Mouse (Mus musculus) liver, embryonic 14.5 days (tissue): ENCODE measurements around the gene Pex19. TPM values are rescaled to one million over a fixed set of nuclear protein-coding genes. Genes with fewer than 3 reads are reported as not detected.

Source experiments
- ATAC-seq: fragments of 200-750 bp; cut with Nextera tagmentation; 2 replicates; pipeline ENCODE4 v1.8.0; 2017; ENCODE audit warnings: moderate number of reproducible peaks, mild to moderate bottlenecking, moderate library complexity; ENCODE audit not compliant: insufficient read depth
- DNase-seq, 3 experiments: peaks; one replicate each; pipeline ENCODE4 v3.0.0-alpha.2; 2012 to 2013; ENCODE audit warnings: low read depth in 3 of 3, low spot score in 3 of 3
- H3K27ac ChIP-seq: fragments of 300-500 bp; sonication (generic); 2 replicates; pipeline ENCODE4 v1.5.1; 2014; ENCODE audit warnings: moderate library complexity, mild to moderate bottlenecking, control low read depth, inconsistent platforms
- H3K27me3 ChIP-seq: fragments of 300-500 bp; sonication (generic); 2 replicates; pipeline ENCODE4 v1.6.1; 2014; ENCODE audit warnings: mild to moderate bottlenecking, low read length, moderate library complexity; ENCODE audit not compliant: control insufficient read depth, insufficient read depth
- H3K36me3 ChIP-seq: fragments of 300-500 bp; sonication (generic); replicated peaks from 2 replicates; pipeline ENCODE4 v1.6.1; 2014; ENCODE audit warnings: low read depth; ENCODE audit not compliant: control insufficient read depth, insufficient read depth
- H3K4me1 ChIP-seq, 2 experiments: fragments of 200-500 bp in 1 of 2; fragments of 300-500 bp in 1 of 2; sonication (generic) in 1 of 2; replicated peaks; 2 replicates each; pipeline ENCODE4 v1.6.1; 2012 to 2014; ENCODE audit warnings: antibody characterized with exemption in 1 of 2, inconsistent platforms in 1 of 2, low read length in 1 of 2; ENCODE audit not compliant: control insufficient read depth in 2 of 2, insufficient read depth in 2 of 2
- H3K4me2 ChIP-seq: fragments of 300-500 bp; sonication (generic); 2 replicates; pipeline ENCODE4 v1.6.1; 2014; ENCODE audit warnings: low read depth, mild to moderate bottlenecking, control low read depth, moderate library complexity
- H3K4me3 ChIP-seq, 2 experiments: fragments of 200-500 bp in 1 of 2; fragments of 300-500 bp in 1 of 2; sonication (generic) in 1 of 2; 2 replicates each; pipeline ENCODE4 v1.5.1; 2012 to 2014; ENCODE audit warnings: low read depth in 2 of 2, low read length in 2 of 2, mild to moderate bottlenecking in 2 of 2, control low read depth in 1 of 2, inconsistent platforms in 1 of 2, moderate library complexity in 1 of 2; ENCODE audit not compliant: insufficient read depth in 1 of 2
- H3K9ac ChIP-seq: fragments of 300-500 bp; sonication (generic); replicated peaks from 2 replicates; pipeline ENCODE4 v1.6.1; 2014; ENCODE audit warnings: mild to moderate bottlenecking, control low read depth, moderate library complexity
- H3K9me3 ChIP-seq: fragments of 300-500 bp; sonication (generic); 2 replicates; pipeline ENCODE4 v1.6.1; 2016; ENCODE audit warnings: low read length, mixed read lengths; ENCODE audit not compliant: control insufficient read depth
- CTCF ChIP-seq: IDR thresholded peaks from 2 replicates; pipeline ENCODE4 v1.5.1; 2016; ENCODE audit warnings: antibody characterized with exemption, low read depth, control low read depth
- EP300 ChIP-seq: IDR thresholded peaks from 2 replicates; pipeline ENCODE4 v1.6.1; 2016; ENCODE audit warnings: antibody characterized with exemption, low read depth
- WGBS: fragments of 180-500 bp; shearing (Covaris S2); extraction: QIAGEN DNeasy Blood & Tissue Kit; methylation state at CpG from one replicate; pipeline ENCODE4 v1.1.7; 2014; ENCODE audit not compliant: insufficient replicate concordance; 5-methylcytosine and 5-hydroxymethylcytosine counted together
- polyA plus RNA-seq, 2 experiments: library from polyadenylated mRNA; depleted of rRNA in 1 of 2; stranded (reverse) in 1 of 2; unstranded in 1 of 2; fragments of >200 nt; fragmentation: Nextera tagmentation in 1 of 2; extraction: Ambion mirVana in 1 of 2; gene quantifications; 2 replicates each; pipeline versions ENCODE4 v1.2.1 to v1.2.3; 2012 to 2014

The Pex19 gene
- polyA plus RNA-seq, 2 experiments = 19.8 to 30.1 TPM

GRCm38 (mm10) chr1:172148955-172149815 lies 22.6 kb downstream of the Pex19 start:
- no peaks in the 10 kb centered on the region for H3K27me3 ChIP-seq
- WGBS = 3% methylated on average over 19 of the region's 19 CpGs
- DNase-seq = peak; percentile 62 to 75 (median 64)

GRCm38 (mm10) chr1:172154536-172154935 lies 28.0 kb downstream of the Pex19 start:
- Histone ChIP-seq H3K36me3 (peaks cover 57% of the 10 kb centered on the region), H3K9me3 (no peaks in the 10 kb centered on the region), H3K27ac (no peak overlapping the region), H3K4me2 (no peak overlapping the region), H3K27me3 (no peaks in the 10 kb centered on the region), H3K4me1 (peaks cover 5 to 14% of the 10 kb centered on the region in 2 experiments; a peak in 3 of 4 replicates), H3K4me3 (no peak overlapping the region), H3K9ac (no peak overlapping the region)
- WGBS = 81% methylated on average over 3 of the region's 3 CpGs
- ATAC-seq = no peak
- DNase-seq = no peak
- TF ChIP-seq CTCF (no peak), EP300 (no peak)

More at GRCm38 (mm10) chr1:172148955-172149815, 22.6 kb downstream of the Pex19 start:
- H3K9ac ChIP-seq = peak overlapping the region; percentile 100
- ATAC-seq = peak; percentile 11; the same call in 1 of the 2 replicates
- peaks cover 36% of the 10 kb centered on the region for H3K36me3 ChIP-seq
- H3K4me1 ChIP-seq = peaks cover 7 to 22% of the 10 kb centered on the region in 2 experiments; a peak in 3 of 4 replicates
- peak overlapping the region; percentile 80 to 100 for H3K4me3 ChIP-seq
- TF ChIP-seq EP300 (0 out of 2 replicates have a peak, but pooled peaks have one; percentile 25), CTCF (no peak)
- H3K4me2 ChIP-seq = peak overlapping the region; percentile 82
- no peaks in the 10 kb centered on the region for H3K9me3 ChIP-seq
- peak overlapping the region; percentile 88 for H3K27ac ChIP-seq

- Histone ChIP-seq H3K4me3 (no peak overlapping the region), H3K9ac (no peak overlapping the region), H3K9me3 (no peaks in the 10 kb centered on the region), H3K27ac (no peak overlapping the region), H3K27me3 (no peaks in the 10 kb centered on the region), H3K4me2 (no peak overlapping the region), H3K4me1 (peaks cover under 1 to 10% of the 10 kb centered on the region in 2 experiments; a peak in 2 of 4 replicates), H3K36me3 (peaks cover 51% of the 10 kb centered on the region)
- DNase-seq (no peak), ATAC-seq (no peak)
- WGBS = 66% methylated on average over 3 of the region's 3 CpGs
- TF ChIP-seq CTCF = no peak
- no peak for TF ChIP-seq EP300
These were observed 29.0 kb downstream of the Pex19 start for GRCm38 (mm10) chr1:172155518-172155917.

- WGBS = 74% methylated on average over 4 of the region's 4 CpGs
- Histone ChIP-seq H3K4me2 (no peak overlapping the region), H3K9ac (no peak overlapping the region), H3K4me1 (peaks cover 3 to 4% of the 10 kb centered on the region in 2 experiments; a peak in 2 of 4 replicates), H3K36me3 (peaks cover 18% of the 10 kb centered on the region), H3K4me3 (no peak overlapping the region), H3K27me3 (no peaks in the 10 kb centered on the region), H3K27ac (no peak overlapping the region), H3K9me3 (no peaks in the 10 kb centered on the region)
- DNase-seq = no peak
- ATAC-seq = no peak
- TF ChIP-seq CTCF (no peak), EP300 (no peak)
These were observed 33.4 kb downstream of the Pex19 start for GRCm38 (mm10) chr1:172159970-172160369.

GRCm38 (mm10) chr1:172160508-172160907 lies 34.0 kb downstream of the Pex19 start:
- TF ChIP-seq EP300 (no peak), CTCF (no peak)
- H3K4me1 ChIP-seq = peaks cover 3 to 4% of the 10 kb centered on the region in 2 experiments; a peak in 2 of 4 replicates
- no peak overlapping the region for H3K4me2 ChIP-seq
- H3K36me3 ChIP-seq = peaks cover 20% of the 10 kb centered on the region
- H3K9ac ChIP-seq = no peak overlapping the region
- H3K27me3 ChIP-seq = no peaks in the 10 kb centered on the region
- H3K4me3 ChIP-seq = no peak overlapping the region
- no peak for ATAC-seq
- no peak overlapping the region for H3K27ac ChIP-seq
- H3K9me3 ChIP-seq = no peaks in the 10 kb centered on the region
- DNase-seq = no peak
